Mouse (Mus musculus): ENCODE results near the gene Ism1.

DNA sequence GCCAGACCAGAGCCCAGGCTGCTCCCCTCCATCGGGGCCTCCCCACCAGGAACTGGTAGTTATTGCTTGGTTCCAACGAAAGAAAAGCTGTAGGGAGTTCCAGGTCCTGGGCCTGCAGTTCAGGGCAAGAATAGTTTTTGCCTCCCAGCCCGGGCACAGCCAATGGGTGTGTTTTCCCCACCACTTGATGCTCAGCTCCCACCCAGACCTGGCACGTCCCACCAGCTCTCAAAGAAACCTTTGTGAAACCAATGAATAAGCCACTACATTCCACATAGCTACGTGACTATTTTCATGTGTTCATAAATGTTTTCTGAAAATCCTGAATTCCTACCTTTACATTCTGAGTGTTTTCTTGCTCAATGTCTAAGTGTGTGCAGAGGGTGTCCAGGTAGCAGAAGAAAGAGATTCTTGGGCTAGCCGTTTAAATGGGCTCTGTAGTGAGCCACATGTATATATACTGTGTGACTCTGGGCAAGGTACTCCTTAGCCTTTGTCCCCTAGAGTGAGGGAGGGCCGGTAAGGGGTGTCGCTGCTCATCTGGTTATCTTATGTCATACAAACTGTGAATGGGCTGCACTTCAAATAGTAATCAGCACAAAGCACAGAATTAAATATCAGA, 97.1 kb downstream of the Ism1 start:
- TF ChIP-seq CTCF (IDR thresholded peaks at IDR 0.05; ENCODE audit: low read depth, low read length) (no peak), POLR2A (IDR thresholded peaks at IDR 0.05; ENCODE audit: borderline replicate concordance, low read depth, low read length) (no peak)

Measured in bone marrow macrophage, adult 2 months (primary cell).